Mouse (Mus musculus) kidney, adult 11 months (tissue): Measurements from ENCODE around the gene Sdcbp2.

Experiments used
- DNase-seq: peaks from one replicate; pipeline ENCODE4 v3.0.0; 2022

Sdcbp2 gene

GRCm38 (mm10) chr2:151571873-151572700 lies at the start of gene Sdcbp2:
Gene Sdcbp2 (plus strand): TSS chr2:151572622.
- no peak for DNase-seq

DNA sequence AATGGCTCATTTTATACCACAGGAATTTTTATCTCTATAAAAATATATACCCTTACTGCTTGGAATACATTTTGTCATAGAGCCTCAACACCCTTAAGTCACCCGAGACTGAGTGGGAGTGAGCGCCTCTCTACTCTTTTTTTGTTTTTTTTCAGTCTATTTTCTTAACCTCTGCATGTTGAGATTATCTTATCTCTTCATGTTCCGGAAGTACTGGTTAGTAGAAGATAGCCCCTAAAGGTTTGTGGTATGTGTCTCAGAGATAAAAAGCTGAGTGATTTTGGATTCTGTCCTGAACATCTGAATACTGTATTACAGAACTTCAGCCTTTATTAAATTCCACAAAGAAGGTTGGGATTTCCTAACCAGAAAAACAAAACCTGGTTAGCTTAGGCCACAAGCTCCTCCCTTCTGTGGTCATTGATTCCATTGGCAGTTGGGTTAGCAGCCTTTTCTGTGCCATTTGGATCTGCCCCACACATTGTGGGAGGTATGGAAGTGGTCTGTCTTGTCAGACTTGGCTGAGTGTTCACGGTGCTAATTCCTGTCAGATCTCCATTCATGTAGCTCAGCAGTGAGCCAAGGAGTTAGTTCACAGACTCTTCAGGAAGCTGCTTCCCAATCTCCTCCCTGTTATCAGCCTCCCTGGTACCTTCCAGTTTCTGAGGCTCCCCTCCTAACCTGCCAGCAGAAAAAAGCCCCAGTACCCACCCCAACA lies 47.9 kb upstream of the Sdcbp2 start:
- DNase-seq: no peak

DNA sequence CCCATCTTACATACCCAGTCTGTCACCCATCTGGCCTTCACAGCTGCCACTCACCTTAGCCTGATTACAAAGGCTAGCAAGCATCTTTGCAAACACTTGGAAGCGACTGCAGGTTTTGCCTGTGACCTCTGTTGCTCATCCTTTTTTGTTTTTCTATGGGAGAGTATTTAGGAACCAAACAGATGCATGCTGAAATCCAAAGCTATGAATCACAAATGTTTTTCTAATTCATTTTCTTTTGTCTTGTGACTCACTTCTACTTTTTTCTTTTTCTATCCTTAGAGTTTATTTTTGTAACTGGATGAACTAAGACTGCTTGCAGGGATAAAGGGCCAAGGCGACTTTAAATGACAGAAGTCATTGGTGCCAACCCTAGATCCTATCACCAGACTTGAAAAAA lies 46.9 kb upstream of the Sdcbp2 start:
- DNase-seq: no peak

- no peak for DNase-seq
Observed at GRCm38 (mm10) chr2:151528066-151528465, 44.4 kb upstream of the Sdcbp2 start.

GRCm38 (mm10) chr2:151529169-151529568 lies 43.3 kb upstream of the Sdcbp2 start:
- DNase-seq: no peak

DNA sequence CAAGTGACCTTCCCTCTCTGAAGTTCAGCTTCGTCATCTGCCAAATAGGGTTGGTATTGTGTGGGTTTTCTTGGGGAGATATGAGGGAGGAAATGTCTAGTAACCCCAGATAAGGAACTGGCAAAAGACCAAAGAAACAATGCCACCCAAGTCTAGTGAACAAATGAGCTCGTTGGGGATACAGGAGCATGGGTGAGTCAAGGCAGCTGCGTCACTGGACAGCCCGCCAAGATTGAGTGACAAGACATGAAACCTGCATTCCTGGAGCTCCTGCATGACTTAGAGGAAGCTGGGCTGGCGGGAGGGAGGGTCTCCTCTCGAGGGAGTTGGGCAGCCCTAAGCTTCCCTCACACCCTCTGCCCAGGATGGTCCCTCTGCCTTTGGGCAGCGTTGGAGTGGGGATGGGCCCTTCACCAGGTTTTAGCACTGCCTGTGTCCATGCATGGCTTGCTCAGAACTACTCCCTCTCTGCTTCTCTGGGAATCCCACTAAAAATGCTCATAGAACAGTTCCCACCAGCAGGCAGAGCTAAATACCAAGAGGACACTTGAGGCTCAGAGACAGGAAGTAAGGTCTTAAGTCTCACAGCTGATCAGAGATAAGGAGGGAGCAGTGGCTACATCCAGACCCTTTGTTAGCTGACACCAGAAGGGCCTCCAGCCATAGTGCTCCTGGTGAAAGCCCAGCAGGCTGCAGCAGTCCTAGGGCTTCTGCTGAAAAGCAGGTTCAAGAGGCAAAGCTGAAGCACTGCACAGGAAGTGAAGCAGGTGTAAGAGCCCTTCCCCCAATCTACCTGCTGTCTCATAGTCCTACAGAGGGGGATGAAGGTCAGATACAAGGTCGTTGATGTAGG lies 41.8 kb upstream of the Sdcbp2 start:
- no peak for DNase-seq

DNA sequence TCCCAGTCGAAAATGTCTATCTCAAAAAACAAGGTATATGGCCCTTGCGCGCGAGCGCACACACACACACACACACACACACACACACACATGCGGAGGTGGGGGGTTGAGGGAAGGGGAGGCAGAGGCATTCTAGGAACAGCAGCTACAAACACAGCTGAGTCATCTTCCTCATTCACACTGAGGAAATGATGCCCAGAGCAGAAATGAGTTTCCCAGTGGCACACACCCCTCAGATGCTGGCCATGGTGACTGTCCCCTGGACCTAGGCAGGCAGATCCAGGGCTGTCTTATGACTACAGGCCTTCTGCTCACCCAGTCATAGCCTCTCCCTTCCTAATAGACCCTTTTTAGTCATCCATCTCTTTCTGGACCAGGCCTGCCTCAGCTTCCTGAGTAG lies 38.8 kb upstream of the Sdcbp2 start:
- DNase-seq: no peak

GRCm38 (mm10) chr2:151535961-151536617 lies 36.3 kb upstream of the Sdcbp2 start:
- DNase-seq: no peak

GRCm38 (mm10) chr2:151536618-151536974 lies 35.8 kb upstream of the Sdcbp2 start:
- DNase-seq: peak; percentile 15

DNA sequence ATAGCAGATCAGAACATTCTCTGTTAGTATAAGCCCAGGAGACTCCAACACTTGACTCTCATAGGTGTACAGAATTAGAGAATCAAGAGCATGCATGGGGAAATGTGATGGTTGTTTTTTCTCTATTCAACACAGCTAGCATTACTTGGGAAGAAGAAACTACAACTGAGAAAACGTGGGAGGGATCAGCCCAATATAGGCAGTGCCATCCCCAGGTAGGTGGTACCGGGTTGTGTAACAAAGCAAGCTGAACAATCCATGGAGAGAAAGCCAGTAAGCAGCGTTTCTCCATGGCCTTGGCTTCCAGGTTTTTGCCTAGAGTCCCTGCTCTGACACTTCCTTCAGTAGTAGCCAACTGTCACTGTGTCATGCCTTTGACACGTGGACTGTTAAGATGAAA lies 33.8 kb upstream of the Sdcbp2 start:
- DNase-seq: no peak

DNA sequence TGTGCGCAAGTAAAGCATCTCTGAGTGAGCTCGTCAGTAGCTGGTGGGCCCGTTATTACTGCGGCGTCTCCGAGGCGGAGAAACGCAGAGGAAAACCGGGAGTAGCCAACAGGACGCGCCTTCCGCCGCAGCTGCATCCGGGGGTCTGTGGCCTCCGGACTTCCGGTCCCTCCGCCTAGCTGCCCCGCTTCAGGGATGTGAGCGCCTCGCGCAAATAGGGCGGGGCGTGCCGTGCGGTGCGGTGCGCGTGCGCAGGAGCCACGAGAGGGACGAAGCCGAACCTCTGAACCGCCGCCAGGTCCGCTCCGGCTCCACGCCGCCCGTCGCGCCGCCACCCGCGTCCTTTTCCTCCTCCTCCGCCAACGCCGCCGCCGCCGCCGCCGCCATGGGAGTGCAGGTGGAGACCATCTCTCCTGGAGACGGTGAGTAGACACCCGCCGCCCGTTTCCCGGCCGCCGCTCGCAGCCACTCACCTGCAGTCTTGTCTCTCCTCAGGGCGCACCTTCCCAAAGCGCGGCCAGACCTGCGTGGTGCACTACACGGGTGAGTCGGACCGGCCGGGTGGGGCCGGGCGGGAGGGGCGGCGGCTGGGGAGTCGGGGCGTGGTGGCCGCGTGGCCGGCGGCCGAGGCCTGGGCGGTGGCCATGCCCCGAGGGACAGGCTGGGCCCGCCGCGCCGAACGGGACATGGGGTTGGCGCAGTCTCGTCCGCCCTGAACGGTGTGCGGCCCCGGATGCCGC lies 29.9 kb upstream of the Sdcbp2 start, which contains the start of gene Fkbp1a:
Gene Fkbp1a, plus strand, starts transcription at position 161 of the 740 bp plus-strand sequence.
- peak; percentile 96 for DNase-seq

DNA sequence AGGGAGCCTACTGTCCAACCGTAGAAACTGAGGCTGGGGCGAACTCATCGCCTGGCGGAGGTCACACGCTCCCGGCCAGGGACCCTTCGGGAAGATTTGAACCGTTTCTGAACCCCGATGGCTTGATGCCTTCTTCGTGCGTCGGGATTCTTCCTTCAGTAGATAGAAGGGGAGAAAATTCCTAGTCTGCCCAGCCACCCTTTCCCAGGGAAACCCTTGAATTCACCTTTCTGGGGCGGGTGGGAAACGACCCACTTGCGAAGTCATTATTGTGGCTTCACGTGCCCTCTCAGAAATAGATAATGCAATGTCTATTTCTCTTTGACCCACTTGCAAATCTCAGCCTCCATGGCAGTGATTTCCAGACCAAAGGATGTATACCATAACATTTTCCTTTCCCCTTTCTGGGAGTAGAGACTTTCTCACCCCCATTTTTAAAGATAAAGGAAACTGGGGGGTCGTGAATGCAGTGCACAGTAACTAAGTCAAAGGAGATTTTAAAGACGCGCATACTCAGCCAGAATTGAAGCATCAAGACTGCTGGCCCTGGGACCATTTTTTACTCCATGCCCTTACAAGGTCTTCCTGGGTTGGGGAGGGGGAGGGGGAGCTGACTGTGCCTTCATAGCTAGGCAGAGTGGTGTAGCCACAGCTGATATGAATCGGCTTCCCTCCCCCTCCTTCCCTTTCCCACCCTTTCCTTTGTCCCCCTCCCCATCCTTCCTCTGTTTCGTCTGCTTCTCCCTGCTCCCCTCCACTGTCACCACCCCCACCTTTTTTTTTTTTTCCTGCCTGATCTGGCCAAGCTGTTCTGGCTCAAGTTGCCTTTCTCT lies 29.1 kb upstream of the Sdcbp2 start:
- DNase-seq: peak; percentile 28

DNA sequence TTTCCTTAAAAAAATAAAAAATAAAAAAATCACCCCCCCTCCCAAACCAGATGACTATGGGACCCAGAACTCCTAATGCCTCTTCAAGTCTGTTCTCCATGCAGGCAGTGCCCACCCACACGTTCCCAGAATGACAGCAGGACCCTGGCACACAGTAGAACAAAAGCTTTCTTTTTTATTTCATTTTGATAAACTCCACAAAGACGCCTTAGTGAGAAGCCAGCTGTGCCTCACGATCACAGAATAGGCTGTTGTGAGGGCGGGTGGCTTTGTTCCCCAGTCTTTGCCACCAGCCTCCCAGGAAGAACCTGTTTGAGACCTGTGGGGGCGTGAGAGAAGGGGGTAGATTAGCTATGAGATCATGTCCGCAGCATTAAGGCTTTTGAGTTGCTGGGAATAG lies 27.7 kb upstream of the Sdcbp2 start:
- no peak for DNase-seq

- no peak for DNase-seq
Observed at GRCm38 (mm10) chr2:151546571-151546970, 25.9 kb upstream of the Sdcbp2 start.

- DNase-seq: no peak
Observed at GRCm38 (mm10) chr2:151549615-151550121, 22.8 kb upstream of the Sdcbp2 start.

DNA sequence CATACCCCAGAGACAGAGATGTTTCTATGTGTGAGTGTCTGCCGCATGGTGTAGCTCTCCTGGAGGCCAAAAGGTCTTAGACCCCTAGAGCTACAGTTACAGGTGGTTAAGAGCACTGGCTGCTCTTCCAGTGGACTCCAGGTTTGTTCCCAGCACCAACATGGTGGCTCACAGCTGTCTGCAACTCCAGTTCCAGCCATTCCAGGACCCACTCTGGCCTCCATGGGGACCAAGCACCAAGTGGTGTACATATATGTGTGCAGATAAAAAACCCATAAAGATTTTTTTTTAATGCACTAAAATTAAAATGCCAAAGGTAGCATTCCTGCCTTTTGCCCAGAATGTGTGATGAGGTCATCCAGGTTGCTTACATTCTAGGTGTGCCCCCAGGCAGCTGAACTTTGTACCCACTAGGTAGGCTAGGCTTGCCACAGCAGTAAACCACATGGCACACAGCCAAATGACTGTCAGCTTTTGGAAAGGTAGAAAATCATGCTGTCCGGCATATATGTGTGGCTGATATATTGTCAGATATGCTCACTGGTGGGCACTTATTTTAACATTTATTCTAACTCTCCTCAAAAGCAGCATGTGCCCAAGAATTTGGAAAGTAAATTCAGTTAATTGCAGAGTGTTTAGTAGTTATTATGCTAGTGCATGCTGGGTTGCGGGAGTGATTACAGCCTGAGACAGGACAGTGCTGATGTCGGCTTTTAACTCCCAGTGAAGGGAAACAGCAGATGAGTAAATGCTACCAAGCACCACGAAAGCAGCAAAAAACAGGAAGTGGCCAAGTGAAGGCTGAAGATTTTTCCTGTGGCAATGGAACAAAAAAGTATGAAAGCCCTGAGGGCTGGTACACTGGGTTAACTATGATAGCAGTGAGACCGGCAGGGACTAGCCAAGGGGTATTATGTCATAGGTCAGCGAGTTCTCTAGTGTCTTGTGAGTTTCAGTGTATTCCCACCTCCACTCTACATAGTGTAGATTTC lies 9.2 kb upstream of the Sdcbp2 start:
- DNase-seq: peak; percentile 64

DNA sequence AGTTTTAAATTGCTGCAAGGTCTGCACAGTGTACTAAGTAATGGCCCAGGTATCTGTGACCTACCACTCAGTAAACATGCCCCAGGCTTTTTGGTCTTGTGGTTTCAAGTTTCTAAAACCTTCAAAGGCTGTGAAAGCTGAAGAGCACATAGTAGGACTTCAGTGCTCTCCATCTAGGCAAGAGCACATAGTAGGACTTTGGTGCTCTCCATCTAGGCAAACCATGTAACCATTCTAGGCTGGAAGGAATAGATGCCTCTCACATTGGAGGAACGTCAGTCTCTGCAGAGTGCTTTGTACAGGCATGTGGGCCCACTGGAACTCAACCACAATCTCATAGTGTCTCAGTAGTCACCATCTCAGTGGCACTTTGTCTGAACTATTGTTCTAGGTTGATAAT lies 8.4 kb upstream of the Sdcbp2 start:
- DNase-seq: no peak

- no peak for DNase-seq
Observed at GRCm38 (mm10) chr2:151564986-151565385, 7.4 kb upstream of the Sdcbp2 start.

- no peak for DNase-seq
Observed at GRCm38 (mm10) chr2:151566856-151567255, 5.6 kb upstream of the Sdcbp2 start.

- no peak for DNase-seq
Observed at GRCm38 (mm10) chr2:151569452-151569851, 3.0 kb upstream of the Sdcbp2 start.
